Mouse (Mus musculus): ENCODE data around the gene Kctd15.

The Kctd15 gene

GRCm38 (mm10) chr7:34656632-34657031 lies at the start of gene Kctd15:
Kctd15 (minus strand) TSS chr7:34656732.
- no peak for DNase-seq (ENCODE audit: low read depth, low spot score)

- no peak for DNase-seq (ENCODE audit: low read depth, low spot score)
Observed at GRCm38 (mm10) chr7:34704401-34704800, 47.9 kb upstream of the Kctd15 start.

GRCm38 (mm10) chr7:34703437-34703836 lies 46.9 kb upstream of the Kctd15 start:
- DNase-seq (ENCODE audit: low read depth, low spot score) = no peak

- no peak for DNase-seq (ENCODE audit: low read depth, low spot score)
Observed at GRCm38 (mm10) chr7:34702718-34703351, 46.3 kb upstream of the Kctd15 start.

- DNase-seq (ENCODE audit: low read depth, low spot score) = no peak
Observed at GRCm38 (mm10) chr7:34699888-34700287, 43.4 kb upstream of the Kctd15 start.

GRCm38 (mm10) chr7:34698221-34698620 lies 41.7 kb upstream of the Kctd15 start:
- no peak for DNase-seq (ENCODE audit: low read depth, low spot score)

GRCm38 (mm10) chr7:34696086-34696485 lies 39.6 kb upstream of the Kctd15 start:
- no peak for DNase-seq (ENCODE audit: low read depth, low spot score)

GRCm38 (mm10) chr7:34694898-34695297 lies 38.4 kb upstream of the Kctd15 start:
- DNase-seq (ENCODE audit: low read depth, low spot score) = no peak

- DNase-seq (ENCODE audit: low read depth, low spot score) = no peak
Observed at GRCm38 (mm10) chr7:34693916-34694315, 37.4 kb upstream of the Kctd15 start.

- no peak for DNase-seq (ENCODE audit: low read depth, low spot score)
Observed at GRCm38 (mm10) chr7:34693072-34693471, 36.5 kb upstream of the Kctd15 start.

- no peak for DNase-seq (ENCODE audit: low read depth, low spot score)
Observed at GRCm38 (mm10) chr7:34690111-34690510, 33.6 kb upstream of the Kctd15 start.

- DNase-seq (ENCODE audit: low read depth, low spot score) = no peak
Observed at GRCm38 (mm10) chr7:34689028-34689427, 32.5 kb upstream of the Kctd15 start.

- DNase-seq (ENCODE audit: low read depth, low spot score) = no peak
Observed at GRCm38 (mm10) chr7:34685801-34686200, 29.3 kb upstream of the Kctd15 start.

- DNase-seq (ENCODE audit: low read depth, low spot score) = no peak
Observed at GRCm38 (mm10) chr7:34685176-34685575, 28.6 kb upstream of the Kctd15 start.

GRCm38 (mm10) chr7:34680771-34681421 lies 24.4 kb upstream of the Kctd15 start:
- no peak for DNase-seq (ENCODE audit: low read depth, low spot score)

- DNase-seq (ENCODE audit: low read depth, low spot score) = no peak
Observed at GRCm38 (mm10) chr7:34679886-34680285, 23.4 kb upstream of the Kctd15 start.

GRCm38 (mm10) chr7:34675831-34676514 lies 19.4 kb upstream of the Kctd15 start:
- peak; percentile 42 for DNase-seq (ENCODE audit: low read depth, low spot score)

GRCm38 (mm10) chr7:34675120-34675790 lies 18.7 kb upstream of the Kctd15 start:
- no peak for DNase-seq (ENCODE audit: low read depth, low spot score)

GRCm38 (mm10) chr7:34672916-34673315 lies 16.4 kb upstream of the Kctd15 start:
- DNase-seq (ENCODE audit: low read depth, low spot score) = no peak

GRCm38 (mm10) chr7:34671911-34672310 lies 15.4 kb upstream of the Kctd15 start:
- DNase-seq (ENCODE audit: low read depth, low spot score) = peak; percentile 71

GRCm38 (mm10) chr7:34670778-34671177 lies 14.2 kb upstream of the Kctd15 start:
- DNase-seq (ENCODE audit: low read depth, low spot score) = no peak

- no peak for DNase-seq (ENCODE audit: low read depth, low spot score)
Observed at GRCm38 (mm10) chr7:34669336-34669735, 12.8 kb upstream of the Kctd15 start.
